Mouse (Mus musculus): Measurements from ENCODE around the gene Cdc42.
A peak's percentile ranks its signal among the peaks of the same experiment; 100 is the strongest.

Gene Cdc42

DNA sequence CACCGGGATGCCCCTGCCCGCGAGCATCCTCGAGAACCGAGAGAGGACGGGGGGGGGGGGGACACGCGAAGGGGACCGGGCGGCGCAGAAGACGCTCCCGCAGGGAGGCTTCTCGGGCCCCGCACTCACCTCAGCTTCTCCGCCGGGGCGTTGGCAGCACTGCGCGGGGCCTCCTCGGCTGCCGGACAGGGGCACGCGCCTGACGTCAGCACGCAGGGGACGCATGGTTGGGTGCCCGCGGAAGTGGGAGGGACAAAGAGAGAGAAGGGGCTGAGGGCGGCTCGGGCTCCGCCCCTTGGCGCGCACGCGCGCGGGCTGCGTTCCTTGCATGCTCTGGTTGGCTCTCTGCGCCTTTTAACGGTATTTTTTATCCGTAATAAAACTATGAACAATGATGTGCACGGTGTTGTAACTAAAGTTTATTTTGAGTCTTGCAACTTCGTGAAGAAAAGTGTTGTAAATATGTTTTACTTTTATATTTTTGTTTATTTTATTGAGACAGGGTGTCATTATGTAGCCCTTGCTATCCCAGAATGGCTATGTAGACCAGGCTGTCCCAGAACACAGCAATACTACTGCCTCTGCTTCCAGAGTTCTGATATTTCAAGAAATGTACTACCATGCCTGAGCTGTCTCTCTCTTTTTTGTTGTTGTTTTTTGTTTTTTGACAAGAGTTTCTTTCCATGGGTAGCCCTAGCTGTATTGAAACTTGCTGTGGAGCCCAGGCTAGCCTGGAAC is at the start of gene Cdc42:
Gene Cdc42, minus strand, starts transcription at position 204 of the 738 bp plus-strand sequence.
- DNase-seq (ENCODE audit: low spot score): peak; percentile 99

DNA sequence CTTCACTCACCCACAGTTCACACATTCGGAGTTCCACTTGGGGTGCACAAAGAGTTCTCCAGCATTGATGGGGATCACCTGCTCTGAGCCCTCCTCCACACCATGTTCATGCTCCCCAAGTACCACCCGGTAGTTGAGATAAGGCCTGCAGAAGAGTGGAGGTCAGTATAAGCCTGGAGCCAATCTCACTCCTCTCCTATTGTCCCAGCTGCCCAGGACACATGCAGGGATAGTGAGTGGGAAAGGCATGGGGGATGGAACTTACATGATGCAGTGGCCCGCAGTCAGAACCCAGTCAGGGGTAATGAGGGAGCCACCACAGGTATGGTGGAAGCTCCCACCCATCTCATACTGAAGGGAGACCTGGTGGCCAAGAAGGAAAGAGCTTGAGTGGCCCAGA is 48.1 kb upstream of the Cdc42 start:
- DNase-seq (ENCODE audit: low spot score): no peak

DNA sequence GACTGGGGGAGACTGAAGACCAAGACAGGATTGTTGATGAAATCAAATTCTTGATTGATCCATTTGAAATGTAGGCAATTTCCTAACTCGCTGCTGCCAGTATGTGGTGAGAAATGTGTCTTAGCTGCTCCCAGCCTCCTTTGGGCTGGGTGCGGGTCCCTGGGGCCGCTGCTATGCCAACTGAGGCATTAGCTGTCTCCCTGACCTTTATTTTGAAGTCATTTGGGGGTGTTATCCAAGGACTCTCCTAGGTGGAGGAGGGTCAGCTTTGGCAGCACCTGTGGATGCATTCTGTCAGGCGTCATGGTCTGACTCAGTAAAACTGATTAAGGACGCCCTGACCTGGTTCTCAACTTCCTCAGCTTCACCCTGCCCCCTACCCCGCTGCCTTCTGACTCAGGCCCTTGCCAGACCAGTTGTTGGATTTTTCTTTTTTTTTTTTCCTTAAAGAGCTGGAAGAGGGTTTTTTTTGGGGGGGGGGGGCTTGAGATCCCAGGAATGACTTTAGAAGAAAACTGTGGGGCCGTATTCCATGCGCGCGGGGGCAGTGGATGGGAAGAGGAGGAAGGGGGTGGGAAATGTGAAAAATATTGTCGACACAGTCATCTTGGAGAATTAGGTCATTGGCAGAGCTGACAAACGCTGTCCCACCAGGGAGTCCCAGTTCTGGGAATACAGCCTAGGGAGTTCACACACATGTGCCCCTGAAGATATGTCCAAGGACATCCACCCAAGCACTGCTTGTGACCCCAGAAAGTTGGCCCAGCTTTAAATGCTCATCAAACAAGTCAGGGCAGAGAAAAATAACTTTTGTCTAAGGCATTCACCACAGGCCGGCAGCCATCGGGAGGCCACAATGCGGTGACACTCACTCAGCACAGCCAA is 39.4 kb upstream of the Cdc42 start:
- peak; percentile 70 for DNase-seq (ENCODE audit: low spot score)

DNA sequence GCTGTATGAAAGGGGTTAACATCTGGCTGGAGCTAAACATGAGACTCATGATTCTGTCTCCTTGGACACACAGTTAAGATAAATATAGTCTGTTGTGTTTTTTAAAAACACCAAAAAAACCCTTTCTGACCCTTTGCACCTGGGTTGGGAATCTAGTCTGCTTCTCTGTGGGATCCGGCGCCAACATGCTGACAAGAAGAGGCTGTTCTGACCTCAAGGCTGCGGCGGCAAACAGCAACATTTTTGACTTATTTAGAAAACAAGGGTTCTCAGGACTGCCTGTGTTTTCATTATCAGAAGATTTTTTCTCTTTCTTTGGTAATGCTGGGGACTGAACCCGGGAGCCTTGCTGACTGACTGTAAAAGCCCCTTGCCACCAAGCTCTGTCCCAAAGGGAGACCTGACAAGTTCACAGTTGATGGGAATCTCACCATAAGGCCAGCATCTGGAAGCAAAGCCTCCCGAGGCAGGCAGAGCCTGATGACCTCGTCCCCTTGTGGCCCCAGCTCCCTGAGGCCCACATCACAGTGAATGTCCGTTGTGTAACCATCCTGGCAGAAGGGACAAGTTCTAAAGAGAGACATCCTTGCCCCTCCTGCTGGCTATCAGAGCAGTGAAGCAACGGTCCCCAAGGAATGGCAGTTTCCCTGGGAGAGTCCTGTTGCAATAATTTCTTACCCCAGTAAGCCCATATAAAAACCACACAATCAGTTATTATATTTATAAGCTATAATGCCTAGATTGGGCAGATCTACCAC is 36.0 kb upstream of the Cdc42 start:
- DNase-seq (ENCODE audit: low spot score): peak; percentile 80

DNA sequence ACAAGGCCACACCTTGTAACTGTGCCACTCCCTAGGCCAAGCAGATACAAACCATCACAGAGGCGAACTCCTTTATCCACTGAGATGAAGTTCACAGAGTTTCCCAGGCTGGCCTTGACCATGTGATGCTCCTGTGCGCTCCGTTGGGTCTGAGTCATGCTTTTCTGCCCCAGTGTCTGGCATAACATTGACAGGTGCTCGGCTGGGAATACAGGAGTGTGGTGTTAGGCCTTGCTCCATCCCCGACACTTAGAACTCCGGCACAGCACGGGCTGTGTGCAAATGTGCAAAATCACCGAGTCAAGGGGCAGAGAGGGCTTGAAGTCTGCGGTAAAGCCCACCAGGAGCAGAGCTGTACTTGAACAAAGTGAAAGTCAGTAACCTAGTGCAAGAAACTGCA is 35.4 kb upstream of the Cdc42 start:
- no peak for DNase-seq (ENCODE audit: low spot score)

DNA sequence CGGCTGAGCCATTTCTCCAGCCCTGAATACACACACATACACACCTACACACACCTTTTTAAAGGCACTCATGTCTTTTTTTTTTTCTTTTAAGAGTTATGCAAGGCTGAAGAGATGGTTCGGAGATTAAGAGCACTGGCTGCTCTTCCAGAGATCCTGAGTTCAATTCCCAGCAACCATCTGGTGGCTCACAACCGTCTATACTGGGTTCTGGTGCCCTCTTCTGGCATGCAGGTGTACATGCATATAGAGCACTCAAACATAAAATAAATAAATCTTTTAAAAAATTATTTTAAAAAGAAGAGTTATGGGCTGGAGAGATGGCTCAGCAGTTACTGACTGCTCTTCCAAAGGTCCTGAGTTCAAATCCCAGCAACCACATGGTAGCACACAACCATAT is 33.8 kb upstream of the Cdc42 start:
- no peak for DNase-seq (ENCODE audit: low spot score)

DNA sequence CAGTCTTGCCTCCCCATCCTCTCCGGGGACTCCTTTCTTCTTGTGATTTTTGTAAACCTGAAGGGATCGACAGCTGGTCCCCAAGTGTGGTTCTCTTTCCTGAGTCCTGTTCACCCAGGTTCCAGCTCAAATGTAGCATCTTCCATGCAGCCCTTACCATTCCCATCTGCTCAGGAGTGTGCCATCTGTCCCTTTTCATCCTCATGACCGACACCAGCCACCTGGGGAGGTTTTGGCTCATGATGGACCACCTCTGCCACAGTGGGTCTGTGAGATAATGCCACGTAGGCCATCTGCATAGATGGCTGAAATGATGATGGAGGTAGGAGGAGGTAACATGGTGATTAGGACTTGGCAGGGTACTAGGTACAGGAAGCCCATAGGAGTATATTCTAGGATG is 32.7 kb upstream of the Cdc42 start:
- DNase-seq (ENCODE audit: low spot score): no peak

DNA sequence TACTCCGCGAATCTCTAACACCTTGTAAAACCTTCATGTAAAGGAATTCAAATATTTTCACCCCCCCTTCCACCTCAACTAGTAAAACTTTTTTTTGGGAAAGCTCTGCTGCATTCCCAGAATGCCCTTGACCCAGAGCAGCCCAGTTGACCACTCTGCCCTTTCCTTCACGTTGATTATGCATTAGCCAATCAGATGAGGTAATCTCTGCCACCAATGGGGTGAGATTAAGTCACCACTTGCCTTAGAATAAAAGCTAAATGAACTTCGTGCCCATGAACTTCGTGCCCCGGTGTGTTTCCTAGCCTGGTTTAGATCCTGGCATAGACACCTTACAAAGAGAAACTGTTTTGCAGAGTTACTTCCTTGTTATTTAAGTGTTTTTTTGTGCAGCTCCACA is 31.5 kb upstream of the Cdc42 start:
- DNase-seq (ENCODE audit: low spot score): no peak

DNA sequence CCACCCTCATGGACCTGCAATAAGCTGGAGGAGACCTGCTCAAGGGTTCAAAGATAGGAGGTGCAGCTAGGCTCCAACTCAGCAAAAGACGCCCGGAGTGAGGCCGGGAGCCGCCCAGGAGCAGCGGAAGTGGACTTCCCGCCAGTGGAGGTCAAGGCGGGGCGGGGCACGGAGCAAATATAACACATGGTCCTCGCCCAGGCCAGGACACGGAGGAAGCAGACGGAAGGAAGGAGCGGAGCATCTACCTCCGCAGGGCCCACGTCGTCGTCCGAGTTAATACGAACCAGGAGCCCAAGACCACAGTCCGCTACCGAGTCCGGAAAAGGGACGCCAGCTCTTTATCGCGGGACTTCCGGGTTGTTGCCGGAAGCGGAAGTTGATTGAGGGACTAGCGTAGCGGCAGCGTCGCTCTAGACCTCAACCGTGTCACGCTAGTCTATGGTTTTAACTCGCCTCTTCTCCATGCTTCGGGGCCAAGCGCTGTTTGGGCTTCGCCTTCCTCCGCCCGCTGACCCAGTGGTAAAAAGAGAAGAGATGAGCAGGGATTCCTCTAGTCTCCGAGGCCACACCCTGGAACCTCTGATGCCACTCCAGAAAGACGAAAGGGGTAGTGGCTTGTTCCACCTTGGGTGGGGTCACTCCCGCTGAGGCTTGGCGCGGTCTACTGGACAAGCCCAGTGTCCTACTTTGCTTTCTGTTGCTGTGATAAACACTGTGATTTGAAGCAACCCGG is 30.7 kb upstream of the Cdc42 start:
- DNase-seq (ENCODE audit: low spot score): peak; percentile 88

DNA sequence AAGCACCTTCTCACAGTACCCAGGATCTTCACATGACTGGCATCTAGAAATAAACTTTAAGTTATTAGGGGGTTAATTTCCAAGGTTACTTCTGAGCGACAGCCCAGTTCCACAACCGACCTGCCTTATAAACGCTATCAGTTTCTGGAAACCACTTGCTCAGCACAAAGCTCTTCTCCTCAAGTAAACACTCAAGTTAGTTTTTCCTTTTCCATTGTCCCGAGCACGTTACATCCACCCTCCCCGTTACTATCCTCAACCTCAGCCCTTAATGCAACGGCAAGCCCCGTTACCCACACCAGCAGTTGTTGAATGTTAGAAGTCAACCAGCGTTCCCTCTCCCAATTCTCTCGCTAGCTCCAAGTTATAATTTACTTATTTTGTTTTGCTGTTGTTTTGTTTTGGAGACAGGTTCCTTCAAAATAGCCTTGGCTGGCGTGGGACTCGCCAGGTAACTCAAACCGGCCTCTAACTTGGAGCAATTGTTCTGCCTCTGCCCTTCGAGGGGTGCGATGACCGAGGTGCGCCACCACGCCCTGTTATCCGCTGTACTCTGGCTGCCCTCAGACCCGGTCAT is 30.1 kb upstream of the Cdc42 start:
- no peak for DNase-seq (ENCODE audit: low spot score)

DNA sequence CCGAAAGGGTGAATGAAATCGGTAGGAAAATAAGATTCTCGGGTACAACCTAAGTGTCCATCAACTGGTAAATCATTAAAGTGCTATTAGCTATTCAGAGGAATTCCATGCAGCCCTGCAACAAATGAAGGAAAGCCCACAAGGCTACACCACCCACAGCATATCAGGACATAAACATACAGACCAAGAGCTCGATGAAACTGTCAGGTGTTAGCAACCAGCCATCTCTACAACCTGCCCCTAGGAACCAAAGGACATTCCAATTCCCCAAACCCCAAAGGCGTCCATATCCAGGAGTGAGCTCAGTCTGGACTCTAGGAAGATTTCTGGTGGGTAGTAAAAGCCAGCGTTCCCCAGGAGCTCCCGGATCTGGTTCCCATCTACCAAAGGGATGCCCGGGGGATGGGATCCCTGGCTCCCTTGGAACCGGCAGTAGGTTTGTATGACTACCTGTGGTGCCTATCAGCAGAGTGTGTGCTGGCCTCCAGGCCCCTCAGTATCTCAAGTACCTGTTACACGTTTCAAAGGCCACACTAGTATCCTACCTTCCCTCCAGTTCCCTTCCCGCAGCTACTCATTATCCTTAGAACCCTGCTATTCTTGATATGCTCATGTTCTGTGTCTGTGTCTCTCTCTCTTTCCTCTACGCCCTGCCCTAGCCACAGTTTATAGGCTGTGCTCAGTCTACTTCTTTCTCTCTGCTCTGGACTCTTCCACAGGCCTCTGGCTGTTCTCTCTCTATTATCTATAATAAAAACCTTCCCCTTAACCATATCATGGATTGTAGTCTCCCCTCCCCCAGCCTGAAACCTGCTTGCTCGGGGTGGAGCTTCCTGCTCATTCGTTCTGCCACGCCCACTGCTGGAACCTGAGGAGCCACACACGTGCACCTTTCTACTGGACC is 23.4 kb upstream of the Cdc42 start:
- no peak for DNase-seq (ENCODE audit: low spot score)

DNA sequence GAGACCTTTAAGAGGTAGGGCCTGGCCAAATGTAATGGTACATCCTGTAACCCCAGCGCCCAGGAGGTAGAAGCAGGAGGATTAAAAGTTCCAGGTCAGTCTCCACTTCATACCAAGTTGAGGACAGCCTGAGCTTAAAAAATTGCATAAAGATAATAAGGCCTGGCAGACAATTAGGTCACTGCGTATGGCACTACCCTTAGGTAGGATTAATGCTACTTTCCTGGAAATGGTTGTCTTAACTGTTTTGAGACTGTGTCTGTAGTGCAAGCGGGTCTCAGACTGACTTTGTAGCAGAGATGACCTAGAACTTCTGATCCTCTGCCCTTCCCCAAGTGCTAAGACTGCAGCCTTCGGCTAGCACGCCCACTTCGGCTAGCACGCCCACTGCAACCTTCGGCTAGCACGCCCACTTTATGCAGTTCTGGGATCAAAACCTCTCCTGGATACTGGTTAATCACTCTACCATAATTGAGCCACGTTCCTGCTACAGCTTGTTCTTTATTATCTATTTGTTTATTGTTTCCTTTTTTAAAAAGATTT is 22.3 kb upstream of the Cdc42 start:
- no peak for DNase-seq (ENCODE audit: low spot score)

DNA sequence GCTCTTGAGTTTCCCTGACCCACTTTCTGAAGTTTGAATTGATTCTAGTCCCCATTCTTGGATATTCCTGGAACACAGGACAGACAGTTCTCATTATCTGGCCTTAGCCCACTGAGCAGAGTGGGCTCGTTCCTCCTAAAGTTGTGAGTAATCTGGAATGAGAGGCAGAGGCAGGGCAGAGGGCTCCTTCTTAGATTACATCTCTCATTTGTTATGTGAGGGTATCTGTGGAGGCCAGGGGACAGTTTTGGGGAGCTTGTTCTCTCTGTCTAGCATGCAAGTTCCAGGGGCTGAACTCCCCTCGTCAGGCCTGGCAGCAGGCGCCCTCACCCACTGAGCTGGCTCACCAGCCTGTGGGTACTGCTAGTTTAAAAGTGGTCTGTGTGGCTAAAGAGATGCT is 21.6 kb upstream of the Cdc42 start:
- no peak for DNase-seq (ENCODE audit: low spot score)

DNA sequence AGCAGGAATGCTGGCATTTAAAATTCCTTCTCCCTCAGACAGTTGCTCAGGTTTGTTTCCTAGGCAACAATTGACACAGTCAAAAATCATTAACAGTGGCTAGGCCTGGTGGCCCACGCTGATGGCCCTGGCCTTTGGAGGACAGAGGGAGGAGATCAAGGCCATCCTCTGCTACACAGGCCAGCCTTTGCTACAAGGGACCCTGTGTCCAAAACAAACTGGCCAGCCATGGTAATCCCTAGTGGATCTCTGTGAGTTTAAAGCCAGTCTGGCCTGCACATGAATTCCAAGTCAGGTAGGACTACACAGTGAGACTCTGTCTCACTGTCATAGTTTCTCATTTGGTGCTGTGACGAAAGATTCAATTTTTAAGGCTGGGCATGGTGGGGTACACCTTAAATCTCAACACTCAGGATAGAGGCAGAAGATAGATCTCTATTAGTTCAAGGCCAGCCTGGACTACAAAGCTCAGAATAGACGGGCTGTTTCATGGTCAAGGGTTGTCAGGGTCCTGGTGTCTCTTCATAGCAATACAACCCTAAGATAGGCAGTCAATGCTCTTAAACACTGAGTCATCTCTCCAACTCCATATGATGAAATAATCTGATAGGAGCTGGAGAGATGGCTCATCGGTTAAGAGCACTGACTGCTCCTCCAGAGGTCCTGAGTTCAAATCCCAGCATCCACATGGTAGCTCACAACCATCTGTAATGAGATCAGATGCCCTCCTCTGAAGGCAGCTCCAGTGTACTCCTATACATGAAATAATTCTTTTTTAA is 20.2 kb upstream of the Cdc42 start:
- no peak for DNase-seq (ENCODE audit: low spot score)

DNA sequence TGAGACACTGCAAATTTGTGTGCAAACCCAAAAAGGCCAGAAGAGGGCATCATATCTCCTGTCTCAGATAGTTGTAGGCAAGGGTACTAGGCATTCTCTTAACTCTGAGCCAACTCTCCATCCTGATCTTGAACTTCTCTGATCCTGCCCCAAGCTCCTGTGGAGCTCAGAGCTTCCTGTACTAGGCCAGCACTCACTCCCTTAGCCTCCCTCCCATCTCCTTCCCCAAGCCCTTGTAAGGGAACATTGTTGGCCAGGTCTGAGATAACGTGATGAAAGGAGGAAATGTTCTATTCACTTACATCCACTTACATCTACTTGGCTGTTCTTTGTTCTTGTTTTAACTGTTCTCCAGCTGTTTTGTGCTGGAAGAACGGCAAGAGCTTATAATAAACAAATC is 19.3 kb upstream of the Cdc42 start:
- no peak for DNase-seq (ENCODE audit: low spot score)

DNA sequence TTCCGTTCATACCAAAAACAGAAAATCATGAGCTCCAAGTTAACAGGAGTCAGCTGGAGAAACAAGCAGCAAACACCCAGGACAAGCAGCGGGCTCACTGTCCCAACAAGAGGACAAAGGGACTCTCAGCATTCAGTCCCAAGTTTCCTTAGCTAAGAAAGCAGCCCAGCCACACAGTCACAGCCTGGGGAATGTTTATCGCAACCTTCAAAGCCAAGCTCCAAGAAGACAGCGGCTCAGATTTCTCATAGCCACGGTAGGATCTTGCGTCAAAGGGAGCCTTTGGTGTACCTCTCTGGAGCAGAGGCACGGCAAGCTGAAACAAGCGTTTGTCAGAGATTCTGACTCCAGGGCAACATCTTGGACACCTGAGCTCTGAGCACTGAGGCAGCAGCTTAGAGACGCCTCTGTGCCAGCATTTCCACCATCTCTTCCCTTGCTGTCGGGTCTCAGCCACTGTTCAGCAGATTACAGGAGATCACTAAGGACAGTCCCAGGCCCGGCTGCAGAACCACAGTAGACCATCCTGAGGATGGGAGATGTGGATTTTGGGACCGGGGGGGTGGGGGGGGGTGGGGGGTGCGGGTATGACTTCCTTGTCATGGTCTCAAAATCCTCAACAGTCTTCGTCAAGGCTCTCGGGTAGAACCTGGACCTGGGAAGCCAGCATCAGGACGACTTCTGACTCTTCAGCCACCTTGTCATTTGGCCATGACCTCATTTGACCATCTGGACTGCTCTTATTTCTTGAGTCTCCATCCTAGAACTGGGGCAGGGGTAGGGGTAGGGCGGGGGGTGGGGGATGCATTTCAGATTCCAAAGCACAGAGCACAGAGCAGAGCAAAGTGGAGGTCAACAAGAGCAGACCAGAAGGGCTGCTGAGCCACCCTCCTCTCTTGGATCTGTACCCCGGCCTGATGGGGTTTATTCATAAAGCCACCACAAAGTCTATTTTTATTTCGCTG is 18.1 kb upstream of the Cdc42 start:
- DNase-seq (ENCODE audit: low spot score): no peak

DNA sequence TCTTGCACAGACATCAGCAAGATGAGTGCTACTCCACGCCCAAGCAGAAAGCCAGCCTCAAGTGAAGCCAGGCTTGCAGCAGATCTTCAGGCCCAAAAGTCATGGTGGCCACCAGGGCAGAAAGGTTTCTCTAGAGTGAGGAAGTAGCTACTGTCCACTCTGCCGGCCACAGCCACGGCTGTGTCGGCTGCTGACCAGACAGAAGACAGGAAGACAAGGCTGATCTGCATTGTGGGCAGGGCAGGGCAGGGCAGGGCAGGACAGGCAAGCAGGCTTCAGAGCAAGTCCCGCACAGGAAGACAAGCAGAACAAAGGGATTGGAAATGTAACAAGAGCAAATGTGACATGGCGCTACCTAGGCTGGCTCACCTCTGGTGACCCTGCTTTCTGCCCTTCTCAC is 16.2 kb upstream of the Cdc42 start:
- DNase-seq (ENCODE audit: low spot score): no peak
